Mouse (Mus musculus): ENCODE data around the gene Paxip1.

DNA sequence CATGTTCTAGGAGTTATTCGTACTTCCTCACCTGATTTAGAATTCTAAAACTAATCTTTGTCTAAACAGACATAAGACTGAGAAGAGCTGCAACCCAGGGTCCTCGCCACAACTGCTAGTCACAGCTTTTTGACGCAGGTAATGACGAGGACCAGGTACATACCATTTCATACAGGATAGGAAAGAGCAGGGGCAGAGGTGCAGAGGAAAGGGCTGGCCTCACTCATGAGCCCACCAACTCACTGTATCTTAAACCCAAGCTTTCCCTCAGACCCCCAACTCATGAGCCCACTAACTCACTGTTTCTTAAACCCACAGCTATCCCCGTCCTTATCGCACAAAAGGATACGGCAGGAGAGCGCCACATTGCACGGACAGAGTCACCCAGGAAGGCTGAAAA, 8.1 kb downstream of the Paxip1 start:
- TF ChIP-seq CTCF (IDR thresholded peaks at IDR 0.05; ENCODE audit: borderline replicate concordance, extremely low read depth, insufficient read depth, insufficient read length) (no peak), POLR2A (IDR thresholded peaks at IDR 0.05; ENCODE audit: borderline replicate concordance, extremely low read depth, insufficient read depth, insufficient read length, poor library complexity, severe bottlenecking) (no peak)

All from brain, embryonic 14.5 days (tissue).